Mouse (Mus musculus): ENCODE data around the gene Mustn1.
A peak's percentile ranks its signal among the peaks of the same experiment; 100 is the strongest.

Mustn1 gene

DNA sequence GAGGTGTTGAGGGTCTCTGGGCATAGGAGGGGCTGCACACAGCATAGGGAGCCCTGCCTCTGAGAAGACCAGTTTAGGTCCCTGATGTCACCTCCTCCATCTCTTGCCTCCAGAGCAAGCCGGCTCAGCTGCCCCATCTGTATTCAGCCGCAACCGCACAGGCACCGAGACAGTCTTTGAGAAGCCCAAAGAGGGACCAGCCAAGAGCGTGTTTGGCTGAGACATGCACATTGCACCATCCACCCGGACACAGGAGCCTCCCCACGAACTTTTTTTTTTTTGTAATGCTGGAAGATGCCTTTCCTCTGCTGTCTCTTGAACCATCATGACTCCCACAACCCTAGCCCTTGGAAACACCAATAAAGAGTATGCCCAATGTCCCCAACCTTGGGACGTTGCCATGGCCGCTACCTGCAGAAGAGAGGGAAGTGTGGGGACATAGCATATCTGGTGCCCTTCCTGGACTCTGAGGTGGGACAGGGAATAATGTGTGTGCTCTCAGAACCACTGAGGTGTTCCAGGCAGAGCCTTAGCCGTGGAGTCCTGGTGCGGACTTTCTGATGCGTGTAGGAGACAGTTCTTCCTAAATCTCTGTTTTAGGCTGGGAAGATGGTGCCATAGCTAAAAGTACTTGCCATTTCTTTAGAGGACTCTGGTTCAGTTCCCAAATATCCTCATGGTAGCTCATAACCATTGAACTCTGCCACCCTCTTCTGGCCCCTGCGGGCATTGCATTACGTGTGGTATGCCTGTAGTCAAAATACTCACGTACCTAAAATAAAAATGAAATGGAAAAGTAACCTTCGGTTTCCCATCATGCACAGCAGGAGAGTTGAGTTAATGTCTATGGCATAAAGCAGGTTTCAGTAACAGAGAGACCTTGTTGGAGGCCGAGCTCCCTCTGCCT, 2.1 kb downstream of the Mustn1 start:
- peak; percentile 59 for DNase-seq

DNA sequence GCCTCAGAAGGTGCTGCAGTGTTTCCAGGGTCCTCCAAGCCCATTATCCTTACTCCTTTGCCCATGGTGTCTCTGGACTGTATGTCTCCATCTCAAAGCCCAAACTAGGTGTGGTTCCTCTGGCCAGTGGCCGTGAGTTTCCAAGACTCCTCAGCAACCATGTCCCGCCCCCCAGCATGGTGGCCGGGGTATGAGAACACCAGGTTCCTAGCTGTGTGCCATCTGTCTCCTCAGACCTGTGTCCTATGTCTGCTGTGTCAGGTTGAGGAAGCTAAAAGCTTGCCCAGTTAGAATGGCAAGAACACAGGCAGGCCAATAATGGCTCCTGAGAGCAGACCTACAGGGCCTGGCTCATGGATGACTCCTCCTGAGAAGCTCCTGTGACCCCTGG, 2.7 kb downstream of the Mustn1 start:
- peak; percentile 68 for DNase-seq

DNA sequence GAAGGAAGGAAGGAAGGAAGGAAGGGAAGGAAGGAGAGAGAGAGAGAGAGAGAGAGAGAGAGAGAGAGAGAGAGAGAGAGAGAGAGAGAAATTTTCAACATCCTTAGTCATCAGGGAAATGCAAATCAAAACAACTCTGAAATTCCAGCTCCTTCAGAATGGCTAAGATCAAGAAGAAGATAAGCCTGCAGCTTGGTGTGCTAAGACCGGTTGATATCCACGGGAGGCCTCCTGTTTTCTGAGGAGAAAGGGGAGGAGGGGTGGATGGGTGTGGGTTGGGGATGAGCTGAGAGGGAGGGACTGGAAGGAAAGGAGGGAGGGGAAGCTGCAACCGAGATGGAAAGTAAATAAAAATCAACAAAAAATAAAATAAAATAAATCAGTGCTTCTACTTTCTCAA, 6.3 kb downstream of the Mustn1 start:
- DNase-seq, result no peak

DNA sequence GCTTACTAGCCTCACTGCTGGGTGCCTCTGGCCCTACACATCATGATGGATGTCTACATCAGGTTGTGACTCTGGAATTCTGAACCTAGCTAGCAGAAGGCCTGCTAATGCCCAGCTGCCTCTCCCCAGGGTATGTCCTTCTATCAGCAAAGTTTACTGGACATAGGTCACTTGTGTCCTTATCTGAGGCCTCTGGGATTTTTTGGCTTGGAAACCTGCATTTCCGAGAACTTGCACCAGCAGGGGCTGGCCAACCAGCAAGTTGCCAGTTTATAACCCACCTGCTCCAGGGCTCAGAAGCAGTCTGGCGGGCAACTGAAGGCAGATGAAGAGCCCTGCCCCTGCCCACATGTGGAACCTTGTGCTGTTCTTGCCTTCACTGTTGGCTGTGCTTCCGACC, 7.2 kb downstream of the Mustn1 start, which contains the start of gene Itih4:
Gene Itih4 (plus strand): TSS at position 273 of the 400 bp plus-strand sequence.
- no peak for DNase-seq

DNA sequence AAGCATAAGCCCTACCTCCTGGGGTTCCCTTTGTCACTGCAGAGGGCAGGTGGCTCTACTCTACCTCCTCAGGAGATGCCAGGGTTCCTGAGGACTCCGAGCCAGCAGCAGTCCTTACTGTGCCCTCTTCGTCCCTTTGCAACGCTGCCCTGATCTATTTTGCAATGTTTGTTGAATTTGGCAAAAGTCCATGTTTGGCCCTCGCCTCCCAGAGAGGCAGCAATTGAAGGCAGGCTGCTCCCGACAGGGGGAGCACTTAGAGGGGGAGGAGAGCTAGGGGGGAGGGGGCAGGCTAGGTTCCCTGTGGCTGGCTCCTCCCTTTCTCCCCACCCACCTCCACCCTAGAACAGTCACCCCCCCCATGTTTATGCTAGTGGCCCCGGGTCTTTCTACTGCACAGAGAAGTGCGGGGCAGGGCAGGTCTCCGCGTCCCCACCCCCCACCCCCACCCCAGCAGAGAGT, 9.3 kb downstream of the Mustn1 start:
- peak; percentile 72 for DNase-seq

DNA sequence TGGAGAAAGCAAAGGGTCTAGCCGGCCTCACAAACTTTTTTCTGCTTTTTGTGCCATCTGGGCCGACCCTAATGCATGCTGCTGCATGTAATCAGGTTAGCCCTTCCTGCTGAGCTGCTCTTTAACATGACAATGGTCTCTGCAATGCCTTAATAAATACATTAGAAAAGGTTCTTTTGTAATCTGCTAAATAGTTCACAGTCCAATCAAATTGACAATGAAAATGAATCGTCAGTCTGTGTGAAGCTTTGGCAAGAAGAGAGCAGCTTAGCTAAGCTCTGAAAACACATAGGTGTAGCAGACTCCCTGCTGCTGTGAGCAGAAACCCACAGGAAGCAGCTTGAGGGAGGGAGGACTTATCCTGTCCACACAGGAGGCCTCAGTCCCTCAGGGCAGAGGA, 21.0 kb downstream of the Mustn1 start:
- no peak for DNase-seq

DNA sequence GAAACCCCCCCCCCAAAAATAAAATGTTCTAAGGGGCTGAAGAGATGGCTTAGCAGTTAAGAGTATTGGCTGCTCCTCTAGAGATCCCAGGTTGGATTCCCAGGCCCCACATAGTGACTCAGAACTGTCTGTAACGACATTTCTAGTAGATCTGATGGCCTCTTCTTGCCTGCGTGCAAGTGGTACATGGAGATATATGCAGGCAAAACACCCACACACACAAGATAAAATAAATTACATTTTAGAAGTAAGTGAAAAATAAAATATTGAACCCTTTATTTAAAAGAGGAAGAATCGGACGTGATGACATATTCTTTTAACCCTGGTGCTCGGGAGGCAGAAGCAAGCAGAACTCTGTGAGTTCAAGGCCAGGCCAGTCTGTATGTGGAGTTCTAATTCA, 23.6 kb downstream of the Mustn1 start:
- DNase-seq, result no peak

DNA sequence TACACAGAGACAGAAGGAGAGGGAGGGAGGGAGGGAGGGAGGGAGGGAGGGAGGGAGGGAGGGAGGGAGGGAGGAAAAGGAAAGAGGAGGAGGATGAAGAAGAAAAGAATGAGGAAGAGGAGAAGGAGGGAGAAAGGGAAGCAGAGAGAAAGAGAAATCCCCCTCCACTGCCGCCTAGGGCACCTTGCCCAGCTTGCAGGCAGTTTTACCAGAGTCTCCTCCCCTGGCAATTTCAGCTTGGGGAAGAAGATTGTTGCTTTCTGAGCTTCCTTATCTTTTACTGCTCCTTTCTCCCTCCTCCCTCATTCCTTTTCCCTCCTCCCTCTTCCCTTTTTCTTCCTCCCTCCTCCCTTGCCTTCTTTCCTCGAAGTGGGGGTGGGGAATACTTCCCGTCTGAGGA, 24.0 kb downstream of the Mustn1 start:
- DNase-seq, result no peak

DNA sequence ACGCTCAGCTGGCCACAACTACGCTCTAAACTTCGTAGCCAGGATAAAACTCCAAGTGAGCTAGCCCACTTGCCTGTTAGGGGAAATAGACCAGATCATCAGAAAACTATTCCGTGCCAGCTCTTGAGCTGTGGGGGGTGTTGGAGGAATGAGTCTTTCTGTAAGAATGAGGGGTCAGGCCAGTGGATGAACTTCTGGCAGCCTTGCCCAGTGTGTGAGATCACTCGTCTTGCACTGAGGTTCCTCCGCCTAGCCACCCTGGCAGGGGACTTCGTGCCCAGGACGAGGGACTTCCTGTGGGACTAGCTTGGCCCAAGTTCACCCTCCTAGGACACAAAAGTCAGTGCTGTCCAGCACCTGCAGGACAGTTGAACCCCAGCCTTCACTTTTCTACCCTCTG, 25.3 kb downstream of the Mustn1 start:
- no peak for DNase-seq

DNA sequence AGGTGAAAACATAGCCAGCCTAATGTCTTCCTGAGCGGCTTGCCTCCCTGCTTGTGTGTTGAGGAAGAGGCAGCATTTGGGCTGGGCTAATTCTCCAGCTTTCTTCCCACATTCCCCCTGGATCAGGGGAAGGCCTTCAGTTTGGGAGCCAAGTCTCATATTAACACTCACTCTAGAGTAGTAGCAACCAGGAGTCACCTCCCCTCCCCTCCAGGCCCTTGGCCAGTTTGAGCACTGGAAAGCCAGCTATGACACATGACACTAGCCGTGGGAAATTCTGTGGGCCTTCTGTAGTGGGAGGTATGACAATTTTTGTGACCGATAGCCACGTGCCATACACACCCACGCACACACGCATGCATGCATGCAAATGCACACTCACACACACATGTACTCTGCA, 27.0 kb downstream of the Mustn1 start:
- DNase-seq, result no peak

DNA sequence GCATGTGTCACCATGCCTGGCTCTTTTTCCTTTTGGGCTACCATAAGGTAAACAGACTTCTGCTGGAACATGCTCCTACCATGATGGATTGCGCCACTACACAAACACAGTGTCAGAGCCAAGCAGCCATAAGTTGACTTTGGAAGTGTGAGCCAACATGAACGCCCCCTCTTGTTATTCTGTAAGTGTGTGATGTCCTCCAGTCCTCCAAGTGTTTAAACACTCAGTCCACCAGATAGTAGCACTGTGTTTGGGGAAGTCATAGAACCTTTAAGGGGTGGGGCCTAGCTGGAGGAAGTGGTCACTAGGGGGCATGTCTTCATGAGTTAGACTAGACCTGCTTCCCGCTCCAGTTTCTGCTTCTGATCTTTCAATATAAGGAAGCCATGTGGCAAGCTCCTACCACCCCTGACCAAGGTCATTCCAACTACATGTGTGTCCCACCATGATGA, 28.8 kb downstream of the Mustn1 start:
- DNase-seq, result no peak

DNA sequence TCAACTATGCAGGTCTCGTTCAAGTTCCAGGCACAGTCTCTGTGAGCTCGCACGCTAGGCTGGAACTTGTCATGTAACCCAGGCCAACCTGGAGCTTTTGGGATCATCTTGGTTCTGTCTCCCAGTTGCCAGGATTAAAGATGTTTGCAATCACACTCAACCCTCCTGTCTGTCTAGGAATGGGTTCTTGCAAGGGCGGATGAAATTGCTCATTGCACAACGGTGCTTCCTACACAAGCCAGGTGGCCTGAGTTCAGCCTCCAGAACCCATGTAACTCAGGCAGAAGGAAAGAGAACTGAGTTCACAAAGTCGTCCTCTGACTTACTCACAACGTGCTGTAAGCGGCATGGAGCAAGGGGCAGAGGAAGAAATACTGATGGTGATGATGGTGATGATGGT, 32.1 kb downstream of the Mustn1 start:
- DNase-seq, result no peak

DNA sequence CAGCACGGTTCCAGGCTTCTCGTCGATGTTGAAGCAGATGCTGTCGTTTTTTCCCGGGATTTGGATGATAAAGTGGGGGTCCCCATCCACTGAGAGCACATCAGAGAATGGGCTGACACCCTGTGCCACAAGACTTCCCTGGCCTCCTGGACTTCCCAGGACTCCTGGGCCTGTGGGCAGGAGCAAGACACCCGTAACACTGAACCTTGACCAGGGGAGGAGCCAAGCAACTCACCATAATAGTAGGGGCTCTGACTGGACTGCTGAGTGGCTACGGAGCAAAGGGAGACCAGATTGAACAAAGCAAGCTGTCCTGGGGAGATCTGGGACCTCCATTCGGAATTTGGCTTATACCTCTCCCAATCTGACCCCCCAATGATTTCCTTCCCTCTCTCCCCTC, 33.6 kb downstream of the Mustn1 start:
- no peak for DNase-seq

DNA sequence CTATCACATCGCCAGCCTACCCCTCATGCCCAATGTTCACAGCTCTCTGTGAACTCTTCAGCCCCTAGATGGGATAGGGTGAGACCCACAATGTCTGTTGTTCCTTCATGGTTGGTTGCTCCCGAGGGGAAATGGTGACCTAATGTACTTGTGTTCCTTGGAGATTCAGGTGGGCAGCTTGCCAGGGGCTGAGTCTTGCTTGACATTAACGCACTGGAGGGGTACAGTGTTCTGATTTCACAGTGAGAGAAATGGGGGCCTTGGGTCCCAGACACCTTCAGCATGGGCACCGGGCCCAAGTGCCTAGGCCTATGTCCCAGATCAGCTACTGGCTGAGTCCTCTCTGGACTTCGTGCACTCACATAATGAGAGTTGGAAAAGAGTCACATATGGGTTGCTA, 34.4 kb downstream of the Mustn1 start:
- DNase-seq, result no peak

DNA sequence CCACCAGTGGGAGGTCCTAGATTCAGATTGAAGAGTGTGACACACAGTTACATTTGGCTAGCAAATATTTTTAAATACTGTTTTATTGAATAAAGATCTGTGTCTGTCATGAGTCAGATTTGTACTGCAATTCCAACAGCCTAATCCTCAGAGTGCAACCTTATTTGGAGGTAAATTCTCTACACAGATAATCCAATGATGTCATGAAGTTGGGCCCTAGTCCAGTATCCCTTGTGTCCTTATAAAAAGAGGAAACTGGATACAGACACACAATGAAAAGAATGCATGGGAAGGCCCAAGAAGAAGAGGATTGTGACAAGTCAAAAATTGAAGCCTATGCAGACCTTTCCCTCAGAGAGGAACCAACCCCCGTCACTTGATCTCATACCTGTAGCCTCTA, 37.5 kb downstream of the Mustn1 start:
- DNase-seq, result no peak

DNA sequence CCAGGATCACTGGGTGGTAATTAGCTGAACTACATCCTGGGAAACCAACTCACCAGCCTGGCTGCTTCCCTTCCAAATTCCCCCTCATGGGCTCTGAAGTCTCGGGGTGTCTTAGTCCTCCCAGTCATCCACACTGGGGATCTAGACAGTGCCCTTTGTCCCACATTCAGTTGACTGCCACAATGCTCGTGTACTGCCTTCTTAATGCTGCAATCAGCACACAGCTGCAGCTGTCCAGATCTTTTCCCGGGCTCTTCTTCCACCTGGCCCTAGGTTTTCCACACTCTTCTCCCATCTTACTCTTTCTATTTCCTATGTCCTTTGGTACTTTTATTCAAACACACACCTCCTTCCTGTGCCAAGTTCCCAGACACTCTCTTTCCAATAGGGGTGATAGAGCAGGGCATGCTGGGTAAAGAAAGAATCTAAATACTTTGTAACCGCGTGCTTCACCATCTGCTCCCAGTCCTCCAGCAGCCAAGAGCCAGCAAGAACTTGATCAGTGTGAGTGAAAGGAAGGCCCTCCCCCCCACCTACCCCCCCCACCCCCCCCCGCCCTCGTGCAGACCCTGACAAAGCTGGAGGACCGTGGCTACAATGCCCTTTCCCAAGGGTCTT, 43.2 kb downstream of the Mustn1 start:
- no peak for DNase-seq

DNA sequence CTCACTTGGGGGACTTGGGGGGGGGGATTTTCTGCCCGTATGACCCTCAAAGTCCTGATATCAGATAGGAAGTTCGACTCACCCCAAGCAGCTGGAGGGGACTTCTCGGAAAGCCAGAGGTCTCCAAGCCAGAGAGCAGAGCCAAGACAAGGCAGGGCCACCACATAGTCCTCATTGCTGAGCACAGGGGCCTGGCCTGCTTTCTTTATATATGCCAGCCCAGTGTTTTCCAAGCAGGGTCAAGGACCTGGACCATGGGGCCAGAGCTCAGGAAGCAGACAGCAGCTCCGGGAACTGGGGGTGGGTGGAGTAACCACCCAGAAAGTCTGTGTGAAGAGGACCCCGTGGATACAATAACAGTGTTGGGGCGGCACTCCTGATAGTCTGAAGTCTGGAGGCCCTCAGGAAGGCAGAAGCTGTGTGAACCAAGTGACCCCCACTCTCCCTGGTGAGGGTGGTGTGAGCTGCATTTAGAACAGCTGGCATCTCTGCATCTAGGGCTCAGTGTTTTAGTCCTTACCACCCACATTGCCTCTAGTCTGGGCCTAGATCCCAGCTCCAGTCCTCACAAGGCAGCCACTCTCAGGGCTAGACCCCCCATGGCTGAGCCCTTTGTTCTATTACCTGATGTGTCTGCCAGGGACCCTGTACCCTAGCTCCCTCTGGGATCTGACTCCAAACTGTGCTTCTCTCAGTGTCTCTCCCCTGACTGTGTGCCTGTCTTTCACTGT, 44.5 kb downstream of the Mustn1 start, which contains the start of gene Itih3:
Gene Itih3 (minus strand): TSS at position 386 of the 731 bp plus-strand sequence.
- DNase-seq, result peak; percentile 50

DNA sequence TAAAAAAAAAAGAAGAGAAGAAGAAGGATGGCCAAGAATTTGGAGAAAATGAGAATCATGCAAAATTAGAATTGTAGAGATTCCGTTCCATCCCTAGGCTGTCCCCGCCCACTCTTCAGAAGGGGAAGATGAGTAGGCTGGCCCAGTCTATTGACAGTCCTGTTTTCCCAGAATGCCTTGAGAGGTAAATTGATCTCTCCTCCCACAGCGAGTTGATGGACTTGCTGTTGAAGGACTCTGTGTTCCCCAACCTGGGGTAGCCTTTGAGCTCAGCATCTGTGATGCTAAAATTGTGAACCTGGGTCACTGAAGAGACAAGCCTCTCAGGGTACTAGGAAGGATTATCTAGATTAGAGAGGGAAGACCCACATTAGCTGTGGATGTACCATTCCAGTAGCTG, 46.5 kb downstream of the Mustn1 start:
- no peak for DNase-seq

DNA sequence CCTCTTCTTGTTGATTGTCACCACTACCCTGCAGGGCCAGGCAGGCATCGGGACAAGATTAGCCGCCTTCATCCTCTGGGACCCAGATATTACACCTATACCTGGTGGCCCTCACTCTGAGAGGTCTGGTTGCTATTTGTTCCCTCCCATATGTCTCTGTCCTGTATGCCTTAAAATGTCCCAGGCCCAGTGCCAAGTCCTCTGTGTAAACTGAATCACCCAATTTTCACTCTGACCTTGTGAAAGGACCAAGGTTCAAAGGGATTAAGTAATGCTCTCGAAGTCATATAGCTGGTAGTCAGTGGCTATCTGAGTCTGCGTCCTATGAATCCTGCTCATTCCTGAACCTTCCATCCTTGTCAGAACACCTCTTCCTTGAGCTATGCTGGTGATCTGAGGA, 51.4 kb downstream of the Mustn1 start:
- DNase-seq, result no peak
